Mouse (Mus musculus) adipocyte (in vitro differentiated cells): Measurements from ENCODE around the gene Adamts9.

ENCODE experiments used
- DNase-seq: peaks from one replicate; pipeline ENCODE4 v3.0.0-alpha.2; 2016; ENCODE audit warnings: low spot score

The Adamts9 gene

GRCm38 (mm10) chr6:92860285-92860912 is 82.9 kb downstream of the Adamts9 start:
- DNase-seq: no peak

GRCm38 (mm10) chr6:92858721-92859510 is 84.4 kb downstream of the Adamts9 start:
- no peak for DNase-seq

DNA sequence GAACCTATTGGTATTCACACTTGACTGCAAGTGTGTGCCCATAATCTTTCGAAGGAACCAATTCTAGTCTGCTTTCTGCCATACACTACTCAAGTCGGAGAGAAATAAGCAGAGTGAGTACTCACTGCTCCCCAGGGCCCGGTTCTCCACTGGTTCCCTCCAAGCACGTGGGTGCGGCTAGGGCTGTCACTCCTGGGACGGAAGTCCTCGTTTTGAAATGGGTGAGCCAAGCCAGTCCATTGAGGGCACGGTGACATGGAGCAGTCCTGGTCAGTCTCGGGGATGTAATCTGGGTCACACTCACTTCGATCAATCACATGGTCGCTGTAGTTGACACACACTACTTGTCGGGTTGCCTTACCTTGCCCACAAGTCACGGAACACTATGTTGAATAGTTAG is 85.5 kb downstream of the Adamts9 start:
- no peak for DNase-seq

DNA sequence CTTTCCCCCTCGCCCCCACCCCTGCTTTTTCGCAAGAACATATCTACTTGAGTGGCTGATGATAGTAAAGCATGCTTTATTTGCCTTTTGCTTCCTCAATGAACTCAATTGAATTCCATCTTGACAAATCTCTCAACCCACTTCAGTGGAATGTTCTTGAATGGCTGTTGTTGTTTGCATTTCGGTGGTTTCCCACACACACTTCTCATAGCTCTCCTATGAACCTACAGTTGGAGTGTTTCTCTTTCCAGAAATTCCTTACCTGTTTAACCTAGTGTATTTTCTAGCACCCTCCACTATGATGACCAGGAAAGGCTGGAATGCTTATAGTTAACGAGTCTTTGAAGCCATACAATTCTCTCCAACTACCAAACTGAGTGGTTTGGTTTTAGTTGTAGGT is 88.4 kb downstream of the Adamts9 start:
- no peak for DNase-seq

DNA sequence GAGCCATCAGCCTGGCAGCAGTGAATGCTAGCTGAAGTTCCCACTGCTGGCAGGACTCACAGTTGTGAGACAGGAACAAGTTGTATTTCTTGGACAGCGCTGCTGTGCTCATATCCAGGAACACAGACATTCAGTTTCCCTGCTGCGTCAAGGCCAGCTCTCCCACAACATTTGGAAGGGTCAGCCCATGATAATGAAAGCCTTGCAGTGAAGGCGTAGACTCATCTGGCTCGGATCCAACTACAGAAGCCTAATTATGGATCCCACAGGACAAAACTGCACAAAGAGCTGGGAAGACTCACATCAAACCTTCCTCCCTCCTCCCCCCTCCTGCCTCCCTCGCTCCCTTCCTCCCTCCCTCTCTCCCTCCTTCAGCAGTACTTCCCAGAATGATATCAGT is 93.0 kb downstream of the Adamts9 start:
- peak; percentile 88 for DNase-seq

DNA sequence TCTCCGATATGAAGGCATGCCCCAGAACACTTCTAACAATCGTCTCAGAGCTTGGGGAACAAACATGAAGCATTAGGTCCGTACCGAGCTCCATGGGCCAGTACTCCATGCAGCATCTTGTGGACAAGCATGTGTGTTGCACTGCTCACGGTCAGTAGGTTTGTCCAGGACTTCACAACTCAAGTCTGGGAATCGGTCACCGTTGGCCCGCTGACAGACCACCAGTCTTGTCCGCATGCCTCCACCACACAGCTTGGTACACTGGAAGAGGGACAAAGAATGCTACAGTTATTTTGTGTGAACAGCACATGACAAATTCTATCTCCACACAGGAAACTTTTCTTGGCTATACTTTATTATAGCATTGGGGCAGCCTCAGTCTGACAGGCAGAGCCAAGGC is 94.1 kb downstream of the Adamts9 start:
- no peak for DNase-seq

DNA sequence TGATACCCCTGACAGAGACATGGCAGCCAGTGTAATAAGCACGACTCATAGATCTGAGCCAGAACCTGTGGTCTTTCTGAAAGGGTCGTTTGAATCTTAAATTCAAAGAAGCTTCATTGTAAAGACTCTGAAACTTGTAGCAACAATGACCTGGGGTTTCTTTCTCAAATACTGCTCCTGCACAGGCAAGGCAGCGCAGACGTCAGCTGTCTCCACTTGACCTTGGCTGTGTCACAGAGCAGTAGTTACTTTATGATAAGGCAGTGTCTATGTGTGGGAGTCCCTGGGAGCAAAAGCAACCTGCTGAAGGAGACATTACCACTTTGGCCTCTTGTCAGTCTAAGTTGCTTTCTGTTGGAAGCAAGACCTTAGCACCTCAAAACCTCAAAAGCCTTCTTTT is 96.7 kb downstream of the Adamts9 start:
- no peak for DNase-seq

DNA sequence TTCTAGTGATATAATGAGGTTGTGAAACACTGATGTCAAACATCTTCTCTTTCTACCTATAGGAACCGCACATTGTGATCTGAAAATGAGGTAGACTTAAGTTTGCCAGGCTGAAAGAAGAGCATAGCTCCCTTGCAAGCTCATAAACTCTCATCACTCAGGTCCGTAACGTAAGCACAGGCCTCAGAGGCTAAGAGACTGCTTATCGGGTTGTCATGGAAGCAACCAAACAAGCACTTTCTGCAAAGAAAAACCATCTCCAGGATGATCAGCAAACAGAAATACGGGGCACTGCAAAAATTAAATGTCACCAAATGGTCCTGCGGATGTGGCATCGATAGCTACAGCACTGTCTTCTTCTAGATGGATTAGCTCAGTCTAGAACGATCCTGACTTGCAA is 97.4 kb downstream of the Adamts9 start:
- no peak for DNase-seq

DNA sequence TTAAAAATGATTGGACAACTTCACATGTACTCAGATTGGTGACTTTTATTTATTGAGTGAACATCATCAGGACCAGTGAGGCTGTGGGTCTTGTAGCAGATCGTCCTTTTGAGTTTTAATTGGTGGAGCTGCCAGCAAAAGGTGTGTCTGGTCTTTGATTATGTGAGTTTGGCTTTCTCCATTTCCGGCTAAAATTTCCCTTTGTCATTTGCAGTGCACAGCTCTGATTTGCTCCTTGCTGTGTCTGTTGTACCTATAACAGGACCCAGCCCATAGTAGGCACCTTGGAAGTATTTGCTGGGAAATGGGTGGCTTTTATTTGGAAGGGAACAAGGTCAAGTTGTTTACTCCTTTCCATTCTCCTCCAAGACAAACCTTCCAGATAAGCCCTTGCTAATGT is 99.8 kb downstream of the Adamts9 start:
- DNase-seq: no peak

DNA sequence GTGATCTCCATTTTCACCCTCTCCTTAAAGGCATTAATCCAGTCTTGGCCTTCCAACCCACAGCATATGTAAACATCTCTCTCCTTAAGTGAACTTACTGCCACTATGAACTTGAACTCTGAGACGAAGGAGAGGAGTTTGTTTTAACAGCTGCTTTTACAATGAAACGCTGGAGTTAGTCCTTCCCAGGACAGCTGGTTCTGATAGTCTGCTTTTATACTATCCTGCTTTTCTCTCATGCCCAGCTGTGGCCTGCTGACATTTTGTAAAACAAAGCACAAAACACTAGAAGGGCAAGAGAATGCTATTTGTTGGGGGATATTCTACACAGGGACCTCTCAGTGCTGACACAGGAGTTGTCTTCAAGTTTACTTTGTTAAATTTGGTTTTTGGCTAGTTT is 101.3 kb downstream of the Adamts9 start:
- no peak for DNase-seq

- DNase-seq: no peak
These were observed 112.2 kb downstream of the Adamts9 start for GRCm38 (mm10) chr6:92831106-92831505.

DNA sequence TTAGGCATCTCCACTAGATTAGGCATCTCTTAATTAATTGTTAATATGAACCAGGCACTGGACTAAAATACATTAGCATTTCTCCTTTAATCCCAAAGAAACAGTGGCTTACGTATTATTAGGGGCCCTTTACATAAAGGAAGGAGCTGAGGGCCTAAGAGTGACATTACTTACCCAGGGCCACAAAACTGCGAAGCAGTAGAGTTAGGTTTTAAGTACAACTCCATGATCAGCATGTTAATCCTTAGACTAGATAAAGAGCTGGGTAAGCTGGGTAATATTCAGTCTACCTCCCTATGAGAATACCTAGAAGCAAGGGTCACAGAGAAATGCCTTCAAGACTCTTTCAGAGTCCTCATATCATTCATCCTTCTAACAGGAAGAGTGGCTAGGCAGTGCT is 114.1 kb downstream of the Adamts9 start:
- DNase-seq: no peak

- peak; percentile 52 for DNase-seq
These were observed 115.9 kb downstream of the Adamts9 start for GRCm38 (mm10) chr6:92827360-92827759.

DNA sequence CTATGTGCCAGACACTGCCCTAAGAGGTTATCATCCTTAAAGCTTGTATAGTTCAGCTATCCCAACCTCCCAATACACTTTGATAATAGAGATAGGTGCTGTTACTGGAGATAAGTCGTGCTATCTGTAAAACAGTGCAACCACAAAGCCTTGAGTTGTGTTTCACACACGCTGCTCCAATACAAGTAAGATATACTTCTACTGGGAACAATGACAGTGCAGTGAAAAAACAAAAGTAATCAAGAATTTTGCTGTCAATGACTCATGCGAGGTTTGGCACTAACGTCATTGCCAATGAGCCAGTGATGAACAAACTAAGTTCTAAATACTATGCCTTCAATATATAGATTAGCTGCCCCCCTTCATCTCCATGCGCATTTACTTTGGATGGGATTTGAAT is 116.7 kb downstream of the Adamts9 start:
- DNase-seq: no peak

DNA sequence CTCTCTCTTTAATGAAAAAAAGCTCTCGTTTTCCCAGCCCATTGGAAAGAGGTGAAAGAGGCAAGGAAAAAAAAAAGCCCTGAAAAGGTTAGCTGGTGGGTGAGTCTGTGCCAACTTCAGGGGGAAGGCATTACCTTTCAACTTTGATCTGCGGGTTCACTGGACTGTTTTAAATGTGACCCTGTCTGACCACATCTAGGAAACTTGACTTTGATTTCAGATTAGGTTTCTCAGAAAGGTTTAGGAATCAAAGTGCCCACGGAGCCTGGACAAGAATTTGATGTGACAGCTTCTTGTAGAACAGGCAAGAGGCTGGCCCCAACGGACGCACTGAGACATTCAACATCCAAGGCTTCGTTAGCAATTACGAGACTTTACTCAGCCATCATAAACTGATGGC is 119.3 kb downstream of the Adamts9 start:
- DNase-seq: no peak

- DNase-seq: no peak
These were observed 121.3 kb downstream of the Adamts9 start for GRCm38 (mm10) chr6:92822006-92822405.

DNA sequence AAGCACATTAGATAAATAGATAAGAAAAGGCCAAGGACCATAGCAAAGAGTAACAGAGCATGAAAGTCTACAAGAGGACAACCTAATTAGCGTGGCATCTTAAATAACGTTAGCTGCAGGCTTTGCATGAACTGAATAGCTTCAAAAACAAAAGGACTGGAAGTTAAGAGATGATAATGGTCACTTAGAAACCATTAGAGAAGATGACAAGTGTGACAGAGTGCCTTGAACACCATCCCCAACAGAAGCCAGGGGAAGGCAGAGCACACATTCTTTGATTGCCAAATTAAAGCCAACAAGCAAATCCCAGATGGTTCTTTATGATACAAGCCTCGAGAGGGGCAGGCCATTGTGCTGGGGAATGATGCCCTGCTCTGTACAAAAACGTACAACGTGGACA is 121.7 kb downstream of the Adamts9 start:
- DNase-seq: no peak

DNA sequence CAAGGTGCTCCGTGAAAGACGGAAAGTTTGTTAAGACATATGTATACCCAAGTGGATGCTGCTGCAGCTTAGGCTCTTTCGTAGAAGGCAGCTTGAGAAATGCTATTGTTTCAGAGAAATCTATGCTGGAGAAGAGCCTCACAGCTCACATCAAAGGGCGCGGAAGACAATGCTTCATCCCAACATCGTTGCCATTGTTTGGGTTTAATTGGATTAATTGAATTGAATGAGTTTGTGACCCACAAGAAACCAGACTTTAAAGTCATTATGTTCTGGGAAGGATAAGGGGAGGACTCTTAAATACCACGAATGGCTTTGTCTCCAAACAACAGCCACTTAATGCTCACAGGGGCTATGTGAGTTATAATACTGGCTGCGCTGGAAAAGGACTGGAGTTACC is 125.6 kb downstream of the Adamts9 start:
- no peak for DNase-seq

DNA sequence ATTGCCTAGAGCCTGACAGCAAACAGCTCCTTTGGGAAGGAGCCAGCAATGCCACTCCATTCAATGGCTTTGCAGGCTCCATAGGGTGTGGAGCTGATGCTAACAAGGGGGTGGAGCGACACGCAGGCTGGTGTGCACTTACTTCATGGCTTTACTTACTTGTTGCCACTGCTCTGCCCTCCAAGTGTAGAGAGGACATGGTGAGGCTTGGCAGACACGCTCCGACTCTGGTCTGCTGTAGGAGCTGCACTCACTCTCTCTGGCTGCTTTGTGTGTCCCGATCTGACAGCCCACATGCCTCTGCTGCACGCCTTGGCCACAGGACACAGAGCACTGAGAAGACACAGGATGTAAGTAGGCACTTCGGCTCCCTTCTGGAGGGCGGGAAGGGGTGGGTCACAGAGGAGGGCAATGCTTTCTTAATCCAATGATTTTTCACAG is 127.0 kb downstream of the Adamts9 start, which contains the start of gene A730049H05Rik:
A730049H05Rik (plus strand) TSS at position 168 of the 441 bp plus-strand sequence.
- DNase-seq: no peak

GRCm38 (mm10) chr6:92812702-92813370 is 130.5 kb downstream of the Adamts9 start:
- DNase-seq: peak; percentile 64

GRCm38 (mm10) chr6:92811566-92811965 is 131.7 kb downstream of the Adamts9 start:
- no peak for DNase-seq

DNA sequence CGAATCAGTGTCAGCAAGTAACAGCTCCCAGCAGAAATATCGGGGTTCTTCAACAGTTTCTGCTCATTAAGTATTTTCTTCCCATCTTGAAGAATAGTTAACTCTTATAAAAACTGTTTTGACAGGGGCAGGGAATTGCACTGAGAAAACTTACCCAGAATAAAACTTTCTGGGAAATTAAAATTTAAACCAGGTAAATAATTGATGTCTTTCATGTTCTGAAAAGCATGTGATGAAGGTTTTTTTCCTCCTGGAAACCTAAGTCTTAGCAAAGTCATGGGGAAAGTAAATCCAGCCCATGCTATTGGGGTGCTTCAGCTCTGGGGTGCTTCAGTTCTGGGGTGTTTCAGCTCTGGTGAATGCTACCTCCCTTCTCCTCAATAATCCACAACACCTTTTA is 132.7 kb downstream of the Adamts9 start:
- DNase-seq: no peak

DNA sequence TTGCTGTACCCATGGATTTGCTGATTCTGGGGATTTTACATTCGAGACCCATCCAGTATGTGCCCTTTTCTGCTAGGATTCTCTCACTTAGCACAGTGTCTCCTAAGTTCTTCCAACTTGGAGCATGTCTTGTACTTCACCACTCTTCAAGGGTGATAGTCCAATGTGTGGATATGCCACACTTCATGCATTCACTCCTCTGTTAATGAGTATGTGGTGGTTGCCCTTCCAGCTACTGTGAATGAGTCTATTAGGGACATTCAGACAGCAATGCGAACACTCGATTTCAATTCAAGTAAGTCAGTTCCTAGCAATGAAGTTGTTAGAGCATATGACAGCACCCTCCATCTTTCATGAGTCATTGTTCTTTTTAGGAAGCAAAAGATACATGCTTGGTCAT is 133.5 kb downstream of the Adamts9 start:
- no peak for DNase-seq
